Mouse (Mus musculus) retina, postnatal 1 day (tissue): ENCODE measurements around the gene Ksr1.
A peak's percentile ranks its signal among the peaks of the same experiment; 100 is the strongest.

Source experiments
- DNase-seq: peaks from one replicate; pipeline ENCODE4 v3.0.0-alpha.2; 2012

Ksr1 gene

GRCm38 (mm10) chr11:79120087-79120486 lies 26.1 kb downstream of the Ksr1 start:
- no peak for DNase-seq

GRCm38 (mm10) chr11:79118918-79119377 lies 27.3 kb downstream of the Ksr1 start:
- no peak for DNase-seq

GRCm38 (mm10) chr11:79116665-79117064 lies 29.5 kb downstream of the Ksr1 start:
- DNase-seq: peak; percentile 89

GRCm38 (mm10) chr11:79115659-79116058 lies 30.5 kb downstream of the Ksr1 start:
- DNase-seq: peak; percentile 57

- DNase-seq: no peak
Observed at GRCm38 (mm10) chr11:79114061-79114460, 32.1 kb downstream of the Ksr1 start.

GRCm38 (mm10) chr11:79113397-79113796 lies 32.8 kb downstream of the Ksr1 start:
- no peak for DNase-seq

- no peak for DNase-seq
Observed at GRCm38 (mm10) chr11:79112559-79113302, 33.5 kb downstream of the Ksr1 start.

- no peak for DNase-seq
Observed at GRCm38 (mm10) chr11:79111864-79112558, 34.2 kb downstream of the Ksr1 start.

GRCm38 (mm10) chr11:79110446-79110845 lies 35.8 kb downstream of the Ksr1 start:
- DNase-seq: no peak

- DNase-seq: no peak
Observed at GRCm38 (mm10) chr11:79107934-79108333, 38.3 kb downstream of the Ksr1 start.

GRCm38 (mm10) chr11:79104998-79105397 lies 41.2 kb downstream of the Ksr1 start:
- DNase-seq: no peak

- no peak for DNase-seq
Observed at GRCm38 (mm10) chr11:79104538-79104937, 41.7 kb downstream of the Ksr1 start.

GRCm38 (mm10) chr11:79104096-79104495 lies 42.1 kb downstream of the Ksr1 start:
- DNase-seq: no peak

GRCm38 (mm10) chr11:79103461-79103869 lies 42.7 kb downstream of the Ksr1 start:
- DNase-seq: no peak

GRCm38 (mm10) chr11:79102280-79102679 lies 43.9 kb downstream of the Ksr1 start:
- no peak for DNase-seq

GRCm38 (mm10) chr11:79101568-79101967 lies 44.6 kb downstream of the Ksr1 start:
- no peak for DNase-seq

- DNase-seq: no peak
Observed at GRCm38 (mm10) chr11:79099032-79099431, 47.2 kb downstream of the Ksr1 start.

GRCm38 (mm10) chr11:79097736-79098135 lies 48.5 kb downstream of the Ksr1 start:
- no peak for DNase-seq

GRCm38 (mm10) chr11:79096673-79097072 lies 49.5 kb downstream of the Ksr1 start:
- DNase-seq: no peak

GRCm38 (mm10) chr11:79095713-79096112 lies 50.5 kb downstream of the Ksr1 start:
- DNase-seq: peak; percentile 94

GRCm38 (mm10) chr11:79094727-79095126 lies 51.5 kb downstream of the Ksr1 start:
- DNase-seq: no peak

- DNase-seq: no peak
Observed at GRCm38 (mm10) chr11:79093986-79094695, 52.1 kb downstream of the Ksr1 start.

- no peak for DNase-seq
Observed at GRCm38 (mm10) chr11:79093386-79093906, 52.8 kb downstream of the Ksr1 start.
